Mouse (Mus musculus) kidney, embryonic 16.5 days (tissue): ENCODE measurements around the gene Nyap2. TPM values are rescaled to one million over a fixed set of nuclear protein-coding genes. Genes with fewer than 3 reads are reported as not detected.

ENCODE experiments used
- ATAC-seq: fragments of 200-750 bp; cut with Nextera tagmentation; 2 replicates; pipeline ENCODE4 v1.8.0; 2017; ENCODE audit warnings: moderate TSS enrichment; ENCODE audit not compliant: low FRiP score, low TSS enrichment
- H3K27ac ChIP-seq: fragments of 300-500 bp; sonication (generic); 2 replicates; pipeline ENCODE4 v1.5.1; 2014; ENCODE audit warnings: low read length
- H3K27me3 ChIP-seq: fragments of 300-500 bp; sonication (generic); 2 replicates; pipeline ENCODE4 v1.6.1; 2014; ENCODE audit warnings: low read length, control low read depth, mixed read lengths; ENCODE audit not compliant: insufficient read depth
- H3K36me3 ChIP-seq: fragments of 300-500 bp; sonication (generic); 2 replicates; pipeline ENCODE4 v1.6.1; 2014; ENCODE audit warnings: low read length, control low read depth, mixed read lengths; ENCODE audit not compliant: insufficient read depth
- H3K4me1 ChIP-seq: fragments of 300-500 bp; sonication (generic); 2 replicates; pipeline ENCODE4 v1.6.1; 2014; ENCODE audit warnings: low read length, control low read depth, mixed read lengths; ENCODE audit not compliant: insufficient read depth
- H3K4me2 ChIP-seq: fragments of 300-500 bp; sonication (generic); replicated peaks from 2 replicates; pipeline ENCODE4 v1.6.1; 2014; ENCODE audit warnings: low read depth, low read length
- H3K4me3 ChIP-seq: fragments of 300-500 bp; sonication (generic); 2 replicates; pipeline ENCODE4 v1.5.1; 2014; ENCODE audit warnings: mild to moderate bottlenecking, low read length
- H3K9ac ChIP-seq: fragments of 300-500 bp; sonication (generic); replicated peaks from 2 replicates; pipeline ENCODE4 v1.6.1; 2014; ENCODE audit warnings: low read length
- H3K9me3 ChIP-seq: fragments of 300-500 bp; sonication (generic); 2 replicates; pipeline ENCODE4 v1.6.1; 2016; ENCODE audit warnings: low read length, control low read depth
- WGBS: fragments of 180-500 bp; shearing (Covaris S2); extraction: QIAGEN DNeasy Blood & Tissue Kit; methylation state at CpG from one replicate; pipeline ENCODE4 v1.1.7; 2014; 5-methylcytosine and 5-hydroxymethylcytosine counted together
- polyA plus RNA-seq: library from polyadenylated mRNA; unstranded; fragments of >200 nt; fragmentation: Nextera tagmentation; extraction: Ambion mirVana; gene quantifications from 2 replicates; pipeline ENCODE4 v1.2.1, GENCODE M21; 2015

Gene Nyap2
- polyA plus RNA-seq, 1 experiment from 2014 or later: 0.05 TPM

- H3K9ac ChIP-seq: no peak overlapping the region
- 72% methylated on average over 3 of the region's 3 CpGs for WGBS
- ATAC-seq: no peak
- no peaks in the 10 kb centered on the region for H3K4me1 ChIP-seq
- H3K9me3 ChIP-seq: no peaks in the 10 kb centered on the region
- no peak overlapping the region for H3K4me3 ChIP-seq
- H3K36me3 ChIP-seq: no peaks in the 10 kb centered on the region
- H3K27me3 ChIP-seq: no peaks in the 10 kb centered on the region
- H3K4me2 ChIP-seq: no peak overlapping the region
- H3K27ac ChIP-seq: no peak overlapping the region
These were observed 14.2 kb downstream of the Nyap2 start for GRCm38 (mm10) chr1:81090979-81091378.

- H3K9ac ChIP-seq: no peak overlapping the region
- no peaks in the 10 kb centered on the region for H3K4me1 ChIP-seq
- H3K27me3 ChIP-seq: no peaks in the 10 kb centered on the region
- H3K4me3 ChIP-seq: no peak overlapping the region
- no peaks in the 10 kb centered on the region for H3K36me3 ChIP-seq
- H3K27ac ChIP-seq: no peak overlapping the region
- no peaks in the 10 kb centered on the region for H3K9me3 ChIP-seq
- no peak for ATAC-seq
- H3K4me2 ChIP-seq: no peak overlapping the region
- WGBS: 78% methylated on average over 2 of the region's 2 CpGs
These were observed 15.3 kb downstream of the Nyap2 start for GRCm38 (mm10) chr1:81092056-81092455.

GRCm38 (mm10) chr1:81092886-81093285, 16.1 kb downstream of the Nyap2 start:
- no peak for ATAC-seq
- H3K9me3 ChIP-seq: no peaks in the 10 kb centered on the region
- 89% methylated on average over 4 of the region's 4 CpGs for WGBS
- no peak overlapping the region for H3K9ac ChIP-seq
- H3K36me3 ChIP-seq: no peaks in the 10 kb centered on the region
- H3K27ac ChIP-seq: no peak overlapping the region
- no peak overlapping the region for H3K4me2 ChIP-seq
- no peaks in the 10 kb centered on the region for H3K4me1 ChIP-seq
- H3K4me3 ChIP-seq: no peak overlapping the region
- no peaks in the 10 kb centered on the region for H3K27me3 ChIP-seq

GRCm38 (mm10) chr1:81098950-81099349, 22.2 kb downstream of the Nyap2 start:
- no peak overlapping the region for H3K27ac ChIP-seq
- no peaks in the 10 kb centered on the region for H3K9me3 ChIP-seq
- H3K4me2 ChIP-seq: no peak overlapping the region
- no peaks in the 10 kb centered on the region for H3K27me3 ChIP-seq
- WGBS: 62% methylated on average over 1 of the region's 1 CpGs
- H3K4me1 ChIP-seq: no peaks in the 10 kb centered on the region
- H3K4me3 ChIP-seq: no peak overlapping the region
- no peak for ATAC-seq
- no peaks in the 10 kb centered on the region for H3K36me3 ChIP-seq
- H3K9ac ChIP-seq: no peak overlapping the region

GRCm38 (mm10) chr1:81101749-81102148, 25.0 kb downstream of the Nyap2 start:
- H3K4me1 ChIP-seq: no peaks in the 10 kb centered on the region
- no peak for ATAC-seq
- no peak overlapping the region for H3K9ac ChIP-seq
- H3K27me3 ChIP-seq: no peaks in the 10 kb centered on the region
- no peaks in the 10 kb centered on the region for H3K36me3 ChIP-seq
- WGBS: 74% methylated on average over 1 of the region's 1 CpGs
- no peak overlapping the region for H3K4me2 ChIP-seq
- no peaks in the 10 kb centered on the region for H3K9me3 ChIP-seq
- H3K27ac ChIP-seq: no peak overlapping the region
- no peak overlapping the region for H3K4me3 ChIP-seq

GRCm38 (mm10) chr1:81119732-81120131, 43.0 kb downstream of the Nyap2 start:
- Histone ChIP-seq H3K4me3 (no peak overlapping the region), H3K4me1 (no peaks in the 10 kb centered on the region), H3K36me3 (no peaks in the 10 kb centered on the region), H3K27me3 (no peaks in the 10 kb centered on the region), H3K27ac (no peak overlapping the region), H3K4me2 (no peak overlapping the region), H3K9ac (no peak overlapping the region), H3K9me3 (no peaks in the 10 kb centered on the region)
- ATAC-seq: no peak

- H3K4me2 ChIP-seq: no peak overlapping the region
- WGBS: 59% methylated on average over 8 of the region's 8 CpGs
- no peak overlapping the region for H3K27ac ChIP-seq
- no peaks in the 10 kb centered on the region for H3K36me3 ChIP-seq
- H3K4me1 ChIP-seq: no peaks in the 10 kb centered on the region
- no peak overlapping the region for H3K9ac ChIP-seq
- H3K27me3 ChIP-seq: no peaks in the 10 kb centered on the region
- no peaks in the 10 kb centered on the region for H3K9me3 ChIP-seq
- no peak overlapping the region for H3K4me3 ChIP-seq
- no peak for ATAC-seq
These were observed 55.4 kb downstream of the Nyap2 start for GRCm38 (mm10) chr1:81132007-81132712.

GRCm38 (mm10) chr1:81143855-81144254, 67.1 kb downstream of the Nyap2 start:
- H3K4me1 ChIP-seq: no peaks in the 10 kb centered on the region
- H3K9ac ChIP-seq: no peak overlapping the region
- H3K4me3 ChIP-seq: no peak overlapping the region
- ATAC-seq: no peak
- H3K27ac ChIP-seq: no peak overlapping the region
- no peaks in the 10 kb centered on the region for H3K9me3 ChIP-seq
- H3K4me2 ChIP-seq: no peak overlapping the region
- H3K36me3 ChIP-seq: no peaks in the 10 kb centered on the region
- H3K27me3 ChIP-seq: no peaks in the 10 kb centered on the region

- Histone ChIP-seq H3K27ac (no peak overlapping the region), H3K27me3 (no peaks in the 10 kb centered on the region), H3K4me3 (no peak overlapping the region), H3K4me1 (no peaks in the 10 kb centered on the region), H3K9me3 (no peaks in the 10 kb centered on the region), H3K4me2 (no peak overlapping the region), H3K36me3 (no peaks in the 10 kb centered on the region), H3K9ac (no peak overlapping the region)
- ATAC-seq: no peak
These were observed 68.8 kb downstream of the Nyap2 start for GRCm38 (mm10) chr1:81145576-81145975.

GRCm38 (mm10) chr1:81169245-81169644, 92.5 kb downstream of the Nyap2 start:
- no peaks in the 10 kb centered on the region for H3K36me3 ChIP-seq
- H3K9ac ChIP-seq: no peak overlapping the region
- no peak overlapping the region for H3K4me3 ChIP-seq
- no peaks in the 10 kb centered on the region for H3K27me3 ChIP-seq
- WGBS: 80% methylated on average over 3 of the region's 3 CpGs
- H3K4me1 ChIP-seq: no peaks in the 10 kb centered on the region
- no peaks in the 10 kb centered on the region for H3K9me3 ChIP-seq
- H3K4me2 ChIP-seq: no peak overlapping the region
- ATAC-seq: no peak
- H3K27ac ChIP-seq: no peak overlapping the region
